Mouse (Mus musculus): ENCODE measurements at regions not wholly inside any gene's neighbourhood (a gene's known extent, or its start where the extent isn't known, plus 50 kb on each side); places are given as distances from the start of the nearest gene placed in this dataset.

- DNase-seq = no peak
Measured at GRCm38 (mm10) chr11:71976724-71977481, 60.4 kb downstream of the Aipl1 start.

DNA sequence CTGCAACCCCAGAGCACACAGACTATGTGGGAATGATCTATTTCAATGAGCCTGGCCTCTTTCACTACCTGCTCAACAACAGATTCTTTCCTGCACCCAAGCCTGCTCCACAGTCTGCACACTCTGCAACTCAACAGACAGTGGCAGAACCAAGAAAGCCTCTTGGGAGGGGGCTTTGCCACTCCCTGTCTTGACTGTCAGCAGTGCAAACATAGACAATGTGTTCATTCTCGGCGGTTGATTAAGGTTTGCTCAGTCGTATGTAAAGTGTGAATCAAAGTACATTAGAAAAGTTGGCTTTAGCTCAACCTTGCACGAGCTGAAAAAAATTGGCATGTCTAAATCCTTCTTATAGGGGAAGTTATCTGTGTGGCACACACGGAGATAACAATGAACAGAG, 66.0 kb downstream of the Aipl1 start:
- DNase-seq = no peak

DNA sequence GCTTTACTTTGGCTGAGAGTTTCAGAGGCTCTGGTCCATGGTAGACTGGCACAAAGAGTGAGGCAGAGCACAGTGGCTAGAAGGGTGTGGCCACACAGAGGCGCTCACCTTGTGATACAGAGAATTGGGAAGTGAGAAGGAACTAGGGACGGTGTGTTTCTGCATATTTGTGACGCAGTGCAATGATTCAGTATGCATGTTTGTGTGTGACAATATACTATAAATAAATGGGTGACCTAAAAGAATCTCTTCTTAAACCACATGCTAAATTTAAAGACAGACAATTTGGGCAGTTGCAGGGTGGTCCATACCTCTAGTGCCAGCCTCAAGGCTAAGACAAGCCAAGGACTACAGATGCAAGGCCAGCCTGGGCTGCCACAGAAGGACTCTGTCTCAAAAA, 75.0 kb downstream of the Aipl1 start:
- DNase-seq = no peak

DNA sequence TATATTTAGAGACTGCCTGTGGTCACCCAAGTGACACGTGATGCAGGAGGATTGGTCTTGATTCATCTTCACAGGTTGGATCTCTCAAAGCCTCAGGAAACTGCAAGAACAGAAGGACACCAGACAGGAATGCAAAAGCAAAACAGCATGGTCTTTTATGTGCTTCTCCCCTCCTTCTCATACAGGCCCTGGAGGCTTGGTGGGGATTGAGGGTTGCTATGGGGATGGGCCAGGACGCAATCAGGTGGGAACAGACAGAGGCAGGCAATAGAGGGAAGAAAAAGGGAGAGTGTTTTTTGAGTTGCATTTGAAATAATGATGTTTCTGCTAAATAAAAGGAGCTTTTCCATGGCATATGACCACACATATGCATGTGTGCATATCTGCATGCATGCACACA, 84.8 kb downstream of the Aipl1 start:
- DNase-seq = no peak

DNA sequence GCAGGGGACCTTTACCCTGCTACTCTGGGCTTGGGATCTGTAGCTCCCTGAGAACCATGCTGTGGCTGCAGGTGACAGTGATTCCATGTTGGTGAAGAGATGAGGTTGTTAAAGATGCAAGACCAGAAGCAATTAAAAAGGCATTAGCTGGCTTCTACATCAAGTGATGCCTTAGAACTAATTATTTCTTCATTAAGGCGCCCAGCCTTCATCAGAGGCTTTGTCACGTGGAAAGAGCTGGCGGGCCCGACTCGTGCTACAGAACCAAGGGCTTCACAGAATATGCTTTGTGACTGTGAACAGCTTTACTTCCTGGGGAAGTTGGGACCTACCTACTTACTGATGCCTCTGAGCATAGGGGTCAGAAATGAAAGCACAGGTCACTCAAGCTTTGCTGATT, 90.1 kb downstream of the Aipl1 start:
- no peak for DNase-seq

DNA sequence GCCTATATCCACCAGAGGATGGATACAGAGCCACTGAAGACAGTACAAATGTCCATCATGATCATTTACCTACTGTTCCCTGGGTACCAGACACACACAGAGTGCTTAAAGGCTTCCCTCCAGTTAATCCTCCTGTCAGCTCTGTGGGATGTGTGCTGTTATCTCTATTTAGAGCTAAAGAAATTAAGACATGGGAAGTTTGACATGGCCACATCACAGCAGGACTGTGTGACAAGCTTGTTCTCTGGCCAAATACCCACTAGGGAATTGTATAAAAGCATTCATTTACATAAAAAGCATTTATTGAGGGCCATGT, 92.3 kb downstream of the Aipl1 start:
- DNase-seq = no peak

GRCm38 (mm10) chr11:71944398-71945097, 92.8 kb downstream of the Aipl1 start:
- no peak for DNase-seq

DNA sequence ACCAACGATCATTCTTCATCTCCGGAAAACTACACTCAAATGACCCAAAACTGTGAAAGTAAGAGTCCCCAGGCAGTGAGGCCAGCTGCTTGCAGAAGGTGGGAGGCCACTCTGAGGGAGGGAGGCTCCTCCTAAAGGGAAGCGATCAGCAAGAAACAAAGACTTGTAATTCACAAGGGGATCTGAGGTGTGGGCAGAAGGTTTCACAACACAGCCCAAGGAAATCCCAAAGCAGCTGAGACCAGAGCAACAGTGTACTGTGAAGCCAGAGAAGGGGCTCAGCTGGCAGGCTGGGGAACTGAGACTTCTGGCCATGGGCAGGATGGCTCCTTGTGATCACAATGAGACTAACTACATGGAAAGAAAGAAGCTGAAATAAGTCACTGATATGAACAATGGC, 93.8 kb downstream of the Aipl1 start:
- DNase-seq = no peak

DNA sequence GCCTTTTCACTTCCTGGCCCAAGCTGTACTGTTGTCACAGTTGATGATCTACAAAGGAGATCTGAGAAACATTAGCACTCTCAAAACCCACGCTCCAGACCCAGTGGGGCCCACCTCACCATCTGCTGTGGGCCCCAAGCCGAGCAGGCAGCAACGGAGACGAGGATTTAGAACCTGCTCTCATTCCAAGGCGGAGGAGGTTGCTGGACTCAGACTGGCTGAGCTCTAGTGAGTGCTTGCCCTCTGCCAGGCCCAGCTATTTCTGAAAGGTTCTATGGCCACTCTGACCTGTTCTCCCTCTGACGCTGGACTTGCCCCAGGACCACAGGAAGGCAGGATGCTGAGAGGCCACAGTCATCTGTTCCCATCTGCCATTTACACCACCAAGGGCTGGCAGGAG, 98.2 kb downstream of the Aipl1 start:
- DNase-seq = no peak

GRCm38 (mm10) chr11:71937108-71937507, 100.2 kb downstream of the Aipl1 start:
- DNase-seq = no peak

DNA sequence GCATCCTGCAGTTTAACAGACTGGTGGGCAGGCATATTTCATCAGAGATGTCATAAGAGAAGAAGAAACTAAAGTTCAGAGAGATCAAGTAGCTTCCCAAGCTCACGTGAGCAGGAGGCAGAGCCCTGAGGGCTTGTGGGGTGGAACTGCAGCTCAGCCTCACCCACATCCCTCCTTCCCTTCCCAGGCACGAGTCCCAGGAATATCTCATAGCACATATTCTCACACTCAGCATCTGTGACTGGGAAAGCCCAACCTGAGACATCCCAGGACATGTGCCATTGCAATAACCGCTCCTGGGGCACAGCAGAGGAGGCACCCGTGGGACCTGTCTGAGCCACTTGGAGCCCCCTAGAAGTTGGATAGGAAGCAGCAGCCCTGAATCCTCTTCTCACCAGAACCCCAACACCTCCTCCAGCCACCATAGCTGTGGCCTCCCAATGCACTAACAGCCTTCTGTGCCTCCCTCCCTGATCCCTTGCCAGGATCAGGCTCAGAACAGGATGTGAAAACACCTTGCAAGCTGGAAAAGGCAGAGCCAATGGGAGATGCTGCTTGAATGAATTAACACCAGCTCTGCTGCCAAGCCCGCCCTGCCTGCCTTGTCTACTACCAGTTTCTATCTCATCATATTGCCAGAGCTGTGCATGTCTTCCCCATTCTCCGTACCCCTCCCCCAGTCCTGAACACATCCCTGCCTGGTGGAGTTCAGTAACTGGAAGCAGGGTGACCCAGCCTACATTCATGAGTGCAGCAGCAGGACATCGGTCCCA, 107.4 kb downstream of the Aipl1 start:
- no peak for DNase-seq

GRCm38 (mm10) chr11:71914665-71915064, 122.6 kb downstream of the Aipl1 start:
- DNase-seq = no peak

DNA sequence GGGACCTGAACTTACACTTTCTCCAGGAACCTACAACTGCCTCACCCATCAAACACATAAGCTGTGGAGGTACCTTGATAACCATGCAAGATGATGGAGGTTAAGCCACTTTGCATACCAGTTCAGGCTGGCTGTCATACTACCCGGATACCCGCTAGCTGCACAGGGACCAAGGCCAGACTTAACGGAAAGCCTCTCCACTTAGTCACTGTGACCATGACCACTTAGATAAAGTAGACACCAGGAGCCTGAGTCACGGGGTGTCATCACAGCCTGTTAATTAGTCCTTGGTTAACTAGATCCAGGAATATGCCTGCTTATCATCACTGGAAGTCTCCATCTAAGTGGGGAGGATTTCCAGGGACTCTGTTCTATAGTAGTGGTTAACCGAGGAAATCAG, 124.7 kb downstream of the Aipl1 start:
- peak; percentile 41 for DNase-seq

DNA sequence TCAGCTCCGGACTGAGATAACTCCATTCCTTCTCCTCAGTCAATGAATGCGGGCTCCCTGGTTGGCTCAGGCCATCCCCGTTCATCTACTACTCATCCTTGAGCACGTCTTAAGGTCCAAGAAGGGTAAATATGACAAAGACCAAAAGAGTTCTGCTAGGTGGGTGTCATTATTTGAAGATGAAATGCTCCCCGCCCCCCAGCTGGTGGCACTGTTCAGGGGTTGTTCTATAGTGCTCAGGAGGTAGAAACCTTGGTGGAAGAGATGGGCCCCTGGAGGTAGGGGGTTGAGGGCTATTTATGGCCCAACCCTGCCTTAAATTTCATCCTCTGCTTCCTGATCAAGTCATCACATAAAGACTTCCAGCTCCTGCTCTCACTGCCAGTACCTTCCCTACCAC, 126.0 kb downstream of the Aipl1 start:
- DNase-seq = no peak

DNA sequence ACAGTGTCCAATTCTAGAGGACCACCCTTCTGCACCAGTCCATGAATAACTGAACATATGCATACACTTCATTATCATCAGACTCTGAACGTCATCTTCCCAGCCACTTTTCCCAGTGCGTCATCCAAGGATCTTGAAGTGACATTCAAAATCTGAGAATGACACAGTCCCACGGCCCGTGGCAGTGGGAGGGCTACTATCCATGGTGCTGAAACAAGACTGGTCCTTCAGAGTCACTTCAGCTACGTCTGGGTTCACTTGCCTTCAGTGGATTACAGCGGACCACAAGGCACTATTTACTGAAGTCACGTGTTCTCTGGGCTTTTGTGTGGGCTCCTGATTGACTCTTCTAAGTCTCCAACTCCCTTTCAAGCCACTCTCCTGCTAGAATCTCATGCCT, 128.7 kb downstream of the Aipl1 start:
- DNase-seq = no peak

DNA sequence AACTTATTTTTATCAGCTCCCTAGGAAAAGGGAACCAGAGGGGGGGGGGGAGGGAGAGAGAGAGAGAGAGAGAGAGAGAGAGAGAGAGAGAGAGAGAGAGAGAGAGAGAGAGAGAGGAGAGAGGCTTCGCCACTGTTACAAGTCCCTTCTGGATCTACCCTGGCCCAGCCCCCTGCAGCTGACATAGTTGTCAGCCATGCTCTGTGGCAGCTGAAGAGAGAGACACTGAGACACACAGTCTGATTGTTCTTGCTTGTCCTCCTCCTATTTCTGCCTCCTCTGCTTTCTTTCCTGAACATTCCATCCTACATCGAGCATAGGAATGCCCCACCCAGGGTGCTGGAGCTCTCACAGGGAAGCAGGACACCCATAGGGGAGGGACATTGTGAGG, 134.3 kb downstream of the Aipl1 start:
- DNase-seq = no peak

GRCm38 (mm10) chr11:71902304-71903019, 134.8 kb downstream of the Aipl1 start:
- no peak for DNase-seq

DNA sequence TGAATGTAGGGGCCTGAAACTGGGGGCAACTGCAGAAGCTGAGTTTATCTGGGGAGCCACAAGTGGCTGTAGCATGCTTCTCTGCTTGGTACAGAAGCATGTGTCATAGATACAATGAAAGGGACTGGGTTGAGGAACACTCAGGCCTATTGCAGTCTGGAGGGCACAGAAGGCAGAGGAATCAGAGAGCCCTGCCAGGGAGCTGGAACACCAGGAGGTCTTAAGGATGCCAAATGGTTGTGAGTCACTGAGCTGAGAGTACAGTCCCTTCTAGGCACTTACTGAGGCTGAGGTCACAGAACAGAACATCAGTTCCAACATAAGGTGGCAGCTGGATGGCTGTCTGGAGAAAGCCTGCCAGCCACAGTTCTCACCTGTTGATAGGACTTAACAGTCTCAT, 136.5 kb downstream of the Aipl1 start:
- DNase-seq = peak; percentile 8

DNA sequence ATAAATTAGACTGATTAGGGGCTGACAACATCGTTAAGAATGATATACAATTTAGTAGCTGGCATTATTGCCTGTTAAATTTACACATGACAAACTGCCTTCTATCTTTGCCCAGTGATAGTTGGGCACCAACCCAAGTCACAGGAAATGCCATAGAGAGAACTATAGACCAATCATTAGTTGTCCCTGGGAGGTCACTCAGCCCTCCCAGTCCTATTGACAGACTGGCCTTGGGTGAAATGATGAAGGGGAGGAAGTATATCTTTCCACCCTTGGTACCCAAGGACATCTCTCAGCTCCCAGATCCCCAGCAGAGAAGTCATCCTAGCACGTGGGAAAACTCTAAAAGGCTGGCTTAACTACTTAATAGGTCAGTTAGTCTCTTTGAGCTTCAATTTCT, 139.8 kb downstream of the Aipl1 start:
- peak; percentile 60 for DNase-seq

DNA sequence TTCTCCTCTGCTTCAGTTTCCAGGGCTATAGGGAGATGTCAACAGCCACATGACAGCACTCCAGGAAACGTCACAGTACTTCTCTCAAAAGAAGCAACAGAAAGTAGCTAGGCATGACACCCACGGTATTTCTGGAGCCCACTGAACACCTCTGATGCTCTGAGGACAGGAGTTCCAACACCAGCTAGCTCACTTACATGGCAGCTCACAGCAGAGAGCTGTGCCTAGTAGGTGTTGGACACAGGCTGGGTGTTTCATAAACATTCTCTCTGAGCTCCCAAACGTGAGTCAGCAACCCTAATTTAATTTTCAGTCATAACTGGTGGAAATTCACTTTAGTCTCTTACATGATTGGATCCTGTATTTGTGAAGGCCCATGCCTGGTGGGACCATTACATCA, 140.2 kb downstream of the Aipl1 start:
- no peak for DNase-seq

- no peak for DNase-seq
Measured at GRCm38 (mm10) chr11:71891181-71891580, 141.5 kb downstream of the Wscd1 start.

GRCm38 (mm10) chr11:71889161-71889560, 139.4 kb downstream of the Wscd1 start:
- DNase-seq = no peak

- DNase-seq = no peak
Measured at GRCm38 (mm10) chr11:71887211-71887610, 137.5 kb downstream of the Wscd1 start.

Data from adrenal gland, adult 8-10 months (tissue).